Mouse (Mus musculus): ENCODE measurements at regions not wholly inside any gene's neighbourhood (a gene's known extent, or its start where the extent isn't known, plus 50 kb on each side); places are given as distances from the start of the nearest gene placed in this dataset.

- no peak for DNase-seq
These were observed 66.8 kb upstream of the Tpm1 start for GRCm38 (mm10) chr9:67115991-67116390.

- DNase-seq = no peak
These were observed 64.9 kb upstream of the Tpm1 start for GRCm38 (mm10) chr9:67114099-67114498.

GRCm38 (mm10) chr9:67111836-67112584 is 62.8 kb upstream of the Tpm1 start:
- DNase-seq = no peak

- no peak for DNase-seq
These were observed 58.7 kb upstream of the Tpm1 start for GRCm38 (mm10) chr9:67107938-67108337.

GRCm38 (mm10) chr9:67105867-67106266 is 56.7 kb upstream of the Tpm1 start:
- no peak for DNase-seq

GRCm38 (mm10) chr9:67105216-67105615 is 56.0 kb upstream of the Tpm1 start:
- DNase-seq = no peak

- DNase-seq = no peak
These were observed 55.4 kb upstream of the Tpm1 start for GRCm38 (mm10) chr9:67104616-67105015.

GRCm38 (mm10) chr9:67102578-67102977 is 53.4 kb upstream of the Tpm1 start:
- no peak for DNase-seq

GRCm38 (mm10) chr9:67099471-67099870 is 50.3 kb upstream of the Tpm1 start:
- no peak for DNase-seq

Measured in right cerebral cortex, postnatal 25 days (tissue).